Mouse (Mus musculus): ENCODE measurements at regions not wholly inside any gene's neighbourhood (a gene's known extent, or its start where the extent isn't known, plus 50 kb on each side); places are given as distances from the start of the nearest gene placed in this dataset.

DNA sequence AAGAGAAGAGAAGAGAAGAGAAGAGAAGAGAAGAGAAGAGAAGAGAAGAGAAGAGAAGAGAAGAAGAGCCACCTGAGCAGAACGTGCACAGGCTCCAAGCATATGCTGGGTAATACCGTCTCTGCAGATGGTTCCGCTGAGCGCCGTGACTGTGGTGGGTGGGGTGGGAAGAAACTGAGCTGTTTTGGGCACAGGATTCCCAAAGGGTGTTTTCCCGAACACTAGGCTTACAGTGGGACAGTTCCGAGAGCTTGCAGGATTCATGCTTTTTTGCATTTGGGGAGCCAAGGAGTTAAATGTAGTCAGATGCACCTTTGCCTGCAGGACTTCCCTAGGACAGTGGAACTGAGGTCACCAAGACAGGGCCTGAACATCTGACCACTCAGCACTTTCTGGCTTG is 142.3 kb upstream of the Lrfn2 start:
- WGBS, result 62% methylated on average over 7 of the region's 7 CpGs
- Histone ChIP-seq H3K4me3 (replicated peaks) (no peak overlapping the region), H3K9me3 (replicated peaks) (no peaks in the 10 kb centered on the region), H3K9ac (no peak overlapping the region), H3K36me3 (no peaks in the 10 kb centered on the region), H3K4me2 (replicated peaks) (no peak overlapping the region), H3K4me1 (no peaks in the 10 kb centered on the region), H3K27me3 (no peaks in the 10 kb centered on the region), H3K27ac (replicated peaks) (no peak overlapping the region)
- ATAC-seq (ENCODE audit: insufficient number of reproducible peaks, low FRiP score, low TSS enrichment, low read depth), result no peak

DNA sequence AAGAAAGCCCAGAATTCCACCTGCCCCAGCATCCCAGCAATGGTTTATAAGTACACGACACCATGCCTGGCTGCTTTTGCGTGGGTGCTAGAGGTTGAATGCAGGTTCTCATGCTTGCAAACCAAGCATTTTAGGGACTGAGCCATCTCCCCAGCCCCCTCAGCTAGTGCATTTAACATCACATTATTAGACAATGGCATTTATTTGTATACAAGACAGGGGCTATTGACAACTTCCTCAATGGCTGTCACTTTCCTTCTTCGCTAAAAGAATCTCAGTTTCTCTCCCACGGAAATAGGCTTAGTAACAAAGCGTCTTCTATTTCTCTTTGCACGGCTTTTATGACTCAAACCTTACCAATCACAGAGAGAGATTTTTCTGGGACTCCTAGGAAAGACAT is 141.7 kb upstream of the Lrfn2 start:
- Histone ChIP-seq H3K4me1 (no peaks in the 10 kb centered on the region), H3K4me3 (replicated peaks) (no peak overlapping the region), H3K9me3 (replicated peaks) (no peaks in the 10 kb centered on the region), H3K36me3 (no peaks in the 10 kb centered on the region), H3K4me2 (replicated peaks) (no peak overlapping the region), H3K27me3 (no peaks in the 10 kb centered on the region), H3K27ac (replicated peaks) (no peak overlapping the region), H3K9ac (no peak overlapping the region)
- no peak for ATAC-seq (ENCODE audit: insufficient number of reproducible peaks, low FRiP score, low TSS enrichment, low read depth)
- WGBS, result 83% methylated on average over 6 of the region's 6 CpGs

DNA sequence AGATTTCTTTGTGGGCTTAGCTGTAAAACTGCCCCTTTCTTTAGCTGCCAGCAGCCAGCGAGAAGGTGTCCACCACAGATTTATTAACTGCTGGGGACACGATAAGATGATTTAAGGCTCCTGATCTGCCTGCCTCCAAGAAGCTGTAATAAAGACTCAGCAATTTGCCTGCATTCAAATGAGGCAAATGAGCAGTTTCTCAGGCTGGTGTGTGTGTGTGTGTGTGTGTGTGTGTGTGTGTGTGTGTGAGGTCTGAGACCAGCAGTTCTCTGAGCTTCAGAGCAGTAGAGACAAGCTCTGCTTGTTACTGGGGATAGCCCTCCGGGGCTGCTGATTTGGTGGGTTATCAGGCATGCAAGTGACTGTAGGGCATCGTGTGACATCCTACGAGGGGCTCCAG is 139.2 kb upstream of the Lrfn2 start:
- 66% methylated on average over 5 of the region's 5 CpGs for WGBS
- Histone ChIP-seq H3K27ac (replicated peaks) (no peak overlapping the region), H3K4me3 (replicated peaks) (no peak overlapping the region), H3K36me3 (no peaks in the 10 kb centered on the region), H3K9ac (no peak overlapping the region), H3K27me3 (no peaks in the 10 kb centered on the region), H3K9me3 (replicated peaks) (no peaks in the 10 kb centered on the region), H3K4me1 (no peaks in the 10 kb centered on the region), H3K4me2 (replicated peaks) (no peak overlapping the region)
- no peak for ATAC-seq (ENCODE audit: insufficient number of reproducible peaks, low FRiP score, low TSS enrichment, low read depth)

DNA sequence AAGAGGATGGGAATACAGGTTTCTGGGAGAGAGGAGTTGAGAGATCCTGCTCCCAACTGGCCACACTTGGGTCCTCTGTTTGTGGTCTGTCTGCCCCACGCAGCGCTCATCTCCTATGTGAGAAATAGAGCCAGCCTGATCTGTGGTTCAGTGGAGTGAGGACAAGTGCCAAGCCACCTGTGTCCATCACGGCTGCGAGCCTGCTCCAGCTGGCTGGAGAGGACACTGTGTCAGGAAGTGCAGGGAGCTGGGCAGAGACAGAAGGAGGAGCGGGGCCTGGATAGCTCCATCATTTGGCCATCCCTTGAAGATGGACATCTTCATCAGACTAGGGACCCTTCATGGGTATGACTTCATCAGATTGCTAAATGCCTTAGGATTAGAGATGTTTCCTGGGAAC is 136.4 kb upstream of the Lrfn2 start:
- no peak overlapping the region for H3K27ac ChIP-seq (replicated peaks)
- H3K4me3 ChIP-seq (replicated peaks), result no peak overlapping the region
- 86% methylated on average over 5 of the region's 5 CpGs for WGBS
- H3K4me1 ChIP-seq, result no peaks in the 10 kb centered on the region
- H3K9ac ChIP-seq, result no peak overlapping the region
- H3K4me2 ChIP-seq (replicated peaks), result no peak overlapping the region
- H3K36me3 ChIP-seq, result no peaks in the 10 kb centered on the region
- no peak for ATAC-seq (ENCODE audit: insufficient number of reproducible peaks, low FRiP score, low TSS enrichment, low read depth)
- no peaks in the 10 kb centered on the region for H3K9me3 ChIP-seq (replicated peaks)
- H3K27me3 ChIP-seq, result no peaks in the 10 kb centered on the region

DNA sequence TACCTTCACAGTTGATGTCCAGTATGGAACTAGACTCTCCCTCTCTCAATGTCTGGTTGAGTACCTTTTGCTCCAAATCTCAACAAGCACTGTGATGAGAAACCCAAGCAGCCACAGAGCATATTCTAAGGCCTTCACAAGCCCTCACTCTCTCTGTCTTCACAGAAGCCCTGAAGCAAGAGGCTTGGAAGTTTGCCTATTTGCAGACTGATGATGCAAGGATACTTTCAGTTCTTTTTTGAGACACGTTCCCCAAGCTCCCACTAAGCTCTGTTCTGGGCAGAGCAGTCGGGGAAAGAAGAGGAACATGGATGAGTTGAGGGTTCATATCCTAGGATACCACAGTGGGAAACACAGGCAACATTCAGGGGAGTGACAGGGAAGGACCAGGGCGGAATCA is 134.0 kb upstream of the Lrfn2 start:
- Histone ChIP-seq H3K27me3 (no peaks in the 10 kb centered on the region), H3K4me1 (no peaks in the 10 kb centered on the region), H3K9me3 (replicated peaks) (no peaks in the 10 kb centered on the region), H3K27ac (replicated peaks) (no peak overlapping the region), H3K36me3 (no peaks in the 10 kb centered on the region), H3K4me3 (replicated peaks) (no peak overlapping the region), H3K9ac (no peak overlapping the region), H3K4me2 (replicated peaks) (no peak overlapping the region)
- no peak for ATAC-seq (ENCODE audit: insufficient number of reproducible peaks, low FRiP score, low TSS enrichment, low read depth)
- WGBS, result 66% methylated on average over 3 of the region's 3 CpGs

DNA sequence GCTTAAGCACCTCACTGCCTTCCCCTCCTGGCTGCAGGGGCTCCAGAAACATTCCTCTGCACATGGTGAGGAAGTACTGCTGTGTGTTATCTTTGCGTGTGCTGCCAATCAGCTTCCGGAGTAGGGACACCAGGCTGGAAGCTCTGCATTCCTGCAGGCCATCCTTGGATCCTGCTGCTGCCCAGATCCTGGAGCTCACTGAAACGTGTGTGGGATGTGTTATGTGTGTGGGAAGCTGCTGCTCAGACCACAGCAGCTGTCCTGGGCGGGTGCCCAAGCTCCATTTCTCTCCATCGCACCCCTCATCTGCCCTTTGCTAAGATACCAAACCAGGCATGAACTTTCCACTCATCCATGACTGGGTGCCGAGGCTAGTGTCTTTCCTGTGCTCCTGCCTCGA is 129.5 kb upstream of the Lrfn2 start:
- Histone ChIP-seq H3K36me3 (no peaks in the 10 kb centered on the region), H3K27ac (replicated peaks) (no peak overlapping the region), H3K9ac (no peak overlapping the region), H3K4me2 (replicated peaks) (no peak overlapping the region), H3K9me3 (replicated peaks) (no peaks in the 10 kb centered on the region), H3K27me3 (no peaks in the 10 kb centered on the region), H3K4me1 (no peaks in the 10 kb centered on the region), H3K4me3 (replicated peaks) (no peak overlapping the region)
- WGBS, result 56% methylated on average over 7 of the region's 7 CpGs
- ATAC-seq (ENCODE audit: insufficient number of reproducible peaks, low FRiP score, low TSS enrichment, low read depth), result no peak

DNA sequence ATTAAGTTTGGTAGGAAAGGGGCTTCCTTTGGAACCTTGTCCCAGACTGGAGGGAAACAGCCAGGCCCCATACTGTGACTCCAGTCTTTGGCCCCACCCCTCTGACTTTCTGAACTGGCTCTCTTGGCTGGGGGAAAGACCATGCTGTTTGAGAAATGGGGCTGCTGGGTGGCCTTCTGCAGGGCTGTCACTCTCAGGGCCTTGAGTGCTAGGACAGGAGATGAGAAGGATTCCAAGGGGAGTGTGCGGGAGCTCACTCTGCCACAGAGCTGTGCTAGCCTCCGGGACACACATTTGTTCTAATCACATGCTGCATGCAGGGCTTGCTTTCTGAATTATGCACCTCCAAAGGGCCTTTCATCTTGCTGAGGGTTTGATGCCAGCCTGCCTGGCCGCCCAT is 124.3 kb upstream of the Lrfn2 start:
- no peaks in the 10 kb centered on the region for H3K27me3 ChIP-seq
- no peak overlapping the region for H3K9ac ChIP-seq
- H3K36me3 ChIP-seq, result no peaks in the 10 kb centered on the region
- no peak for ATAC-seq (ENCODE audit: insufficient number of reproducible peaks, low FRiP score, low TSS enrichment, low read depth)
- no peaks in the 10 kb centered on the region for H3K4me1 ChIP-seq
- H3K4me2 ChIP-seq (replicated peaks), result no peak overlapping the region
- WGBS, result 34% methylated on average over 3 of the region's 3 CpGs
- no peaks in the 10 kb centered on the region for H3K9me3 ChIP-seq (replicated peaks)
- no peak overlapping the region for H3K27ac ChIP-seq (replicated peaks)
- H3K4me3 ChIP-seq (replicated peaks), result no peak overlapping the region

DNA sequence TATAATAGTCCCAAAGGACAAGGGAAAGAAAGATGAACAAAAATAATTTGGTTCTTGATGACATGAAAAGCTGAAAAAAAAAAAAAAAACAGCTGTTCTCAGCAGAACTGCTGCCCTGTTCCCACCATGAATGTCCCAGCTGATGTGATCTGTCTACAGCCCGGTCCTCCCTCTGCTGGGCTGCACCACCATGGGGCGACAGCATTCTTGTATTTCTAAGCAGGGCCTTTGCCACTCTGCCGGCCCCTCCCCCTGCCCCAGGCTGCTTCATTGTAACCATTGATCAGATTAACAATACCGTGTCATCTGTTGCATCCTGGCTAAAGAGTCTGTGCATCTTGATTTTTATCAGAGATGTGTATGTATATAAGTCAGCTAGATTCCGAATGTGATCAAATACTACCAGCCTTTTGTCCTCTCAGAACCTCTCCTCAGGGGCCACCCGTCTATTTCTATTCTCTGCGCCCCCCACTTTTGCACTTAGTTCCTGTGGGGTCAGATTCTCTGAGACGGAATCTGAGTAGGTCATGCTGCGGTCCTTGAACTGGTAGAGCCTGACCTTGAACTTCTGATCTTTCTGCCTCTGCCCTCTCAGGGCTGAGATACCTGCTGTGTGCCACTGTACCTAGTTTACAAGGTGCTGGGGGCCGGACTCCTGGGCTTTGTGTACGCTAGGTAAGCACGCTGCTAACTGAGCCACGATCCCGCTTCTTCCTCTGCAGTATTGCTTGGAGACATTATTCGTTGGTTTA is 117.2 kb upstream of the Lrfn2 start:
- ATAC-seq (ENCODE audit: insufficient number of reproducible peaks, low FRiP score, low TSS enrichment, low read depth), result no peak
- no peak overlapping the region for H3K4me3 ChIP-seq (replicated peaks)
- no peak overlapping the region for H3K9ac ChIP-seq
- no peaks in the 10 kb centered on the region for H3K27me3 ChIP-seq
- H3K36me3 ChIP-seq, result no peaks in the 10 kb centered on the region
- 54% methylated on average over 15 of the region's 15 CpGs for WGBS
- no peak overlapping the region for H3K27ac ChIP-seq (replicated peaks)
- H3K4me2 ChIP-seq (replicated peaks), result no peak overlapping the region
- no peaks in the 10 kb centered on the region for H3K4me1 ChIP-seq
- H3K9me3 ChIP-seq (replicated peaks), result no peaks in the 10 kb centered on the region

DNA sequence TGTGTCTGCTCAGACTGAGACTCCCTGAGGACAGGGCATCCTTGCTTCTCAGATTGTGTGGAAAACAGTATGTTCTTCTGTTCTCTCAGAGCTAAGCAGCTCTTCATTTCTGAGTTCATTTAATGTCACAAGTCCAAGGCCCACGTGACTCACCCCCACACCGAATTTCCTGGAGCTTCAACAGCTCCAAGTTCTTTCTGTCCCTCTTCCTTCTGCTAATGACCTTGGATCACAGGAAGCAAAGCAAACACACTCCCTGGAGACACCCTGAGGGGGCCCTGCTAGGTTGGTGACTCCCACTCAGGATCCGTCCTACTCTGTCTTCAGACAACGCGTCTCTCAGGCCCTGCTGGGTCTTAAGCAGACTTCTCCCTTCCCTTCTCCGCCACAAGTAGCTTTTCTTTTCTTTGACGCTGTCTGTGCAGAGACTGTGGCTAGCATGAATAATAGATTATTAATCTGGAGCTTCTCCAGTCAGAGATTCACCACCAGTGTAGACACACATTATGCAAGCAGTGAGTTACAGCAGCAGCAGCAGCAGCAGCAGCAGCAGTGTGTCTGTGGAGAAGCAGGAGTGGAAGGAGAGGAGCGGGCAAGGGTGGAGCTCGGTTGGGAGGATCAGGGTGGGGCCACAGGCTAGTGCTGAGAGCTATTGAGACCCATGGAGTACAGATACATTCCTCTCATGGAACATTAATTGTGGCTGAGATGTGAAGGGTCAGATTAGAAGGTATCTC is 115.4 kb upstream of the Lrfn2 start:
- no peaks in the 10 kb centered on the region for H3K27me3 ChIP-seq
- no peak overlapping the region for H3K4me3 ChIP-seq (replicated peaks)
- no peaks in the 10 kb centered on the region for H3K36me3 ChIP-seq
- WGBS, result 68% methylated on average over 9 of the region's 9 CpGs
- no peak overlapping the region for H3K27ac ChIP-seq (replicated peaks)
- no peak overlapping the region for H3K4me2 ChIP-seq (replicated peaks)
- no peaks in the 10 kb centered on the region for H3K9me3 ChIP-seq (replicated peaks)
- no peak for ATAC-seq (ENCODE audit: insufficient number of reproducible peaks, low FRiP score, low TSS enrichment, low read depth)
- H3K9ac ChIP-seq, result no peak overlapping the region
- H3K4me1 ChIP-seq, result no peaks in the 10 kb centered on the region

DNA sequence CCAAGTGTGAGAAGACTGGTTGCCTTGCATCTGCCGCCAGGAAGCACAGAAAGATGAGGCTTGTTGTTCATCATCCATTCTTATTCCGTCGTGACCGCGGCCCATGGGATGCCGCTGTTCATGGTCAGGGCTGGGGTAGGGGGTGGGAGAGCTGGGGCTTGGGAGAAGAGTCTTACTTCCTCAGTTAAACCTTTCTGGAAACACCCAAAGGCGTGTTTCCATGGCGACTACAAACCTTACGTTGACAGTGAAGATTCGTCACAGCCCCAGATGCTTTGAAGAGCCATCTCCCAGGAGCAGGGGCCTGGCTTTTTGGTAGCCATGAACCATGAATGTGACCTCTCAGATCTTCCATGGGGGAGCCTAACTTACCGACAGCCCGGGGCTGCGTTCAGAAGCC is 114.6 kb upstream of the Lrfn2 start:
- Histone ChIP-seq H3K4me3 (replicated peaks) (no peak overlapping the region), H3K4me2 (replicated peaks) (no peak overlapping the region), H3K4me1 (no peaks in the 10 kb centered on the region), H3K9me3 (replicated peaks) (no peaks in the 10 kb centered on the region), H3K9ac (no peak overlapping the region), H3K27me3 (no peaks in the 10 kb centered on the region), H3K27ac (replicated peaks) (no peak overlapping the region), H3K36me3 (no peaks in the 10 kb centered on the region)
- no peak for ATAC-seq (ENCODE audit: insufficient number of reproducible peaks, low FRiP score, low TSS enrichment, low read depth)
- WGBS, result 74% methylated on average over 13 of the region's 13 CpGs

DNA sequence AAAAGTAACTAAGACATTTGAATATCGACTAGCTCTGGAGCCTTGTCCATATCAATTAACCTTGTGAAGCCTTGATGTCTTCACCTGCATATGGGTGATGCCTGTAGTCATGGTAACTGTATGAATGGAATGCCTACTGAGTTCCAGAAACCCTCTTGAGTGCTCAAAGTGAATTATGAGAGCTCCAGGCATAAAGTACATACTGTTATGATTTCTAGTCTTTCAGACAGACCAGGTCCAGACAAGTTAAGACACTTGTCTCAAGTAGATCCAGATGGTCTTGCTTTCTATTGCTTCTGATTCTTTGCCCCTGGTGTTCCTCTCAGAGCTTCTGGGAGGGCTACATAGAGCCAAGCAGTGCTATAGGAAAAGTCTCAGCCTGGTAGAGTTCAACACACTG is 112.5 kb upstream of the Lrfn2 start:
- H3K36me3 ChIP-seq, result no peaks in the 10 kb centered on the region
- H3K27ac ChIP-seq (replicated peaks), result no peak overlapping the region
- no peaks in the 10 kb centered on the region for H3K9me3 ChIP-seq (replicated peaks)
- WGBS, result 45% methylated on average over 1 of the region's 1 CpGs
- no peaks in the 10 kb centered on the region for H3K27me3 ChIP-seq
- ATAC-seq (ENCODE audit: insufficient number of reproducible peaks, low FRiP score, low TSS enrichment, low read depth), result no peak
- no peak overlapping the region for H3K4me2 ChIP-seq (replicated peaks)
- no peak overlapping the region for H3K4me3 ChIP-seq (replicated peaks)
- no peak overlapping the region for H3K9ac ChIP-seq
- no peaks in the 10 kb centered on the region for H3K4me1 ChIP-seq

Measured in embryonic facial prominence, embryonic 15.5 days (tissue).